Mouse (Mus musculus) urinary bladder, adult 18-20 months (tissue): Measurements from ENCODE around the gene Fbxw24.
"Not testable (repeated sequence)": the region's sequence is repeated elsewhere in the genome, so short reads cannot be mapped to it uniquely, and the experiment has no call there.

Experiments
- DNase-seq, 2 experiments: peaks; one replicate each; pipeline ENCODE4 v3.0.0; 2022; ENCODE audit warnings: low spot score in 2 of 2, mixed read lengths in 2 of 2

Fbxw24 gene

GRCm38 (mm10) chr9:109625957-109626356, at the start of gene Fbxw24:
Fbxw24 (minus strand) TSS chr9:109626057.
- DNase-seq = not testable (repeated sequence)

- DNase-seq = not testable (repeated sequence)
These were observed 38.7 kb upstream of the Fbxw24 start, which contains the start of gene Fbxw25 for GRCm38 (mm10) chr9:109664552-109664951. Fbxw25 (minus strand) TSS chr9:109664652.

GRCm38 (mm10) chr9:109606837-109607236, 19.0 kb downstream of the Fbxw24 start:
- DNase-seq = peak in 1 of 2 experiments; percentile 5

- not testable (repeated sequence) for DNase-seq
These were observed 23.7 kb downstream of the Fbxw24 start for GRCm38 (mm10) chr9:109602128-109602527.

- no peak for DNase-seq
These were observed 28.6 kb downstream of the Fbxw24 start for GRCm38 (mm10) chr9:109597226-109597625.

- no peak for DNase-seq
These were observed 31.0 kb downstream of the Fbxw24 start for GRCm38 (mm10) chr9:109594866-109595265.

- DNase-seq = not testable (repeated sequence)
These were observed 57.7 kb downstream of the Fbxw24 start, which contains the start of gene Fbxw15 for GRCm38 (mm10) chr9:109568162-109568561. Fbxw15 (minus strand) TSS chr9:109568262.

- DNase-seq = no peak
These were observed 60.3 kb downstream of the Fbxw24 start for GRCm38 (mm10) chr9:109565546-109565945.

GRCm38 (mm10) chr9:109562106-109562505, 63.8 kb downstream of the Fbxw24 start:
- DNase-seq = not testable (repeated sequence)

- DNase-seq = no peak
These were observed 73.4 kb downstream of the Fbxw24 start for GRCm38 (mm10) chr9:109552483-109552882.
